19 mouse cellular contexts compared by ENCODE assay signal in genomic region chr2:101533741-101534140, GRCm38 (mm10).
DNase-seq lines count a peak whose midpoint lies in the region; ATAC-seq and TF ChIP-seq lines count a peak whose summit lies in the region.
"Had no signal": no experiment of that assay in that cellular context is flagged by ENCODE, and none has a peak within 500 bp of the region (broad histone marks: within the 10 kb centered on the region; RNA-seq: fewer than 3 reads in every experiment).

No protein-coding gene starts in this region.

- no peaks in the 10 kb centered on the region for H3K9me3 ChIP-seq in midbrain, embryonic 10.5 days (replicated peaks)
- no peaks in the 10 kb centered on the region for H3K9me3 ChIP-seq in midbrain, embryonic 16.5 days (replicated peaks; ENCODE audit: control insufficient read depth, low read length, poor library complexity, severe bottlenecking)
- H3K9me3 ChIP-seq in midbrain, postnatal 0 days (ENCODE audit: low read length): no peaks in the 10 kb centered on the region
- H3K9me3 ChIP-seq: embryonic facial prominence, embryonic 12.5 days; limb, embryonic 15.5 days; liver, embryonic 15.5 days had no signal

- H3K4me2 ChIP-seq in midbrain, embryonic 16.5 days (ENCODE audit: low read length): no peak overlapping the region
- no peak overlapping the region for H3K4me2 ChIP-seq in midbrain, postnatal 0 days (ENCODE audit: low read depth, low read length, poor library complexity, severe bottlenecking)
- H3K4me2 ChIP-seq: embryonic facial prominence, embryonic 12.5 days; heart, embryonic 11.5 days; limb, embryonic 15.5 days; liver, embryonic 15.5 days had no signal

- peak overlapping the region; percentile 28; the same call in 1 of the 2 replicates for H3K27ac ChIP-seq in midbrain, embryonic 10.5 days (replicated peaks)
- H3K27ac ChIP-seq in midbrain, embryonic 16.5 days (ENCODE audit: low read length): no peak overlapping the region
- no peak overlapping the region for H3K27ac ChIP-seq in midbrain, postnatal 0 days (ENCODE audit: low read depth, low read length)
- H3K27ac ChIP-seq: embryonic facial prominence, embryonic 12.5 days; layer of hippocampus, adult 2 months; limb, embryonic 15.5 days; liver, embryonic 15.5 days; macrophage had no signal

- no peak overlapping the region for H3K9ac ChIP-seq in midbrain, embryonic 16.5 days (ENCODE audit: low read depth, low read length)
- H3K9ac ChIP-seq in midbrain, postnatal 0 days (replicated peaks; ENCODE audit: low read length, poor library complexity, severe bottlenecking): no peak overlapping the region
- H3K9ac ChIP-seq: embryonic facial prominence, embryonic 12.5 days; limb, embryonic 15.5 days; liver, embryonic 15.5 days had no signal

- H3K4me3 ChIP-seq in midbrain, embryonic 10.5 days: no peak overlapping the region
- H3K4me3 ChIP-seq in midbrain, embryonic 16.5 days (ENCODE audit: low read depth, low read length): no peak overlapping the region
- no peak overlapping the region for H3K4me3 ChIP-seq in midbrain, postnatal 0 days (ENCODE audit: low read depth, low read length)
- H3K4me3 ChIP-seq: embryonic facial prominence, embryonic 12.5 days; layer of hippocampus, adult 2 months; limb, embryonic 15.5 days; liver, embryonic 15.5 days had no signal

- WGBS in midbrain, embryonic 10.5 days: 34% methylated on average over 2 of the region's 2 CpGs
- 14% methylated on average over 2 of the region's 2 CpGs for WGBS in midbrain, embryonic 16.5 days
- WGBS in midbrain, postnatal 0 days: 15% methylated on average over 2 of the region's 2 CpGs

- ATAC-seq in frontal cortex, adult (ENCODE audit: low TSS enrichment): peak; percentile 65
- no peak for ATAC-seq in midbrain, embryonic 16.5 days
- no peak for ATAC-seq in midbrain, postnatal 0 days (ENCODE audit: low FRiP score)

- TF ChIP-seq CTCF in brain, embryonic 14.5 days (IDR thresholded peaks at IDR 0.05; ENCODE audit: borderline replicate concordance, extremely low read depth, insufficient read depth, insufficient read length): no peak
- no peak for TF ChIP-seq CTCF in midbrain, postnatal 0 days (IDR thresholded peaks at IDR 0.05)

- no peak for DNase-seq in frontal cortex, adult 2 months (ENCODE audit: extremely low spot score in 1 of 2, low spot score in 1 of 2)
- no peak for DNase-seq in midbrain, embryonic 10.5 days (ENCODE audit: low spot score)
- DNase-seq in brain, embryonic 14.5 days (ENCODE audit: low read depth): peak; percentile 70
- peak; percentile 56 for DNase-seq in midbrain, postnatal 0 days (ENCODE audit: low spot score)
- no peak for DNase-seq in right cerebral cortex, postnatal 4 days
- DNase-seq: cerebellum, adult 9-10 months; heart, postnatal 10 days; kidney, adult 2 months; kidney, postnatal 14 days; layer of hippocampus, postnatal 36 days; thymus, postnatal 14 days had no signal

- no peak for TF ChIP-seq POLR2A in brain, embryonic 14.5 days (IDR thresholded peaks at IDR 0.05; ENCODE audit: borderline replicate concordance, extremely low read depth, insufficient read depth, insufficient read length, poor library complexity, severe bottlenecking)

- H3K4me1 ChIP-seq in midbrain, embryonic 10.5 days: peaks cover 7% of the 10 kb centered on the region
- H3K4me1 ChIP-seq in midbrain, embryonic 16.5 days (ENCODE audit: control insufficient read depth, insufficient read depth, low read length): no peaks in the 10 kb centered on the region
- H3K4me1 ChIP-seq in midbrain, postnatal 0 days (ENCODE audit: insufficient read depth, low read length): no peaks in the 10 kb centered on the region
- H3K4me1 ChIP-seq: embryonic facial prominence, embryonic 12.5 days; limb, embryonic 15.5 days; liver, embryonic 15.5 days had no signal

- no peaks in the 10 kb centered on the region for H3K27me3 ChIP-seq in midbrain, embryonic 10.5 days (ENCODE audit: low read depth, poor library complexity, severe bottlenecking)
- H3K27me3 ChIP-seq in midbrain, embryonic 16.5 days (ENCODE audit: control insufficient read depth, insufficient read depth, low read depth, low read length): no peaks in the 10 kb centered on the region
- H3K27me3 ChIP-seq in midbrain, postnatal 0 days (ENCODE audit: insufficient read depth, low read length): no peaks in the 10 kb centered on the region
- H3K27me3 ChIP-seq: embryonic facial prominence, embryonic 12.5 days; limb, embryonic 15.5 days; liver, embryonic 15.5 days had no signal

- H3K36me3 ChIP-seq in midbrain, embryonic 10.5 days: no peaks in the 10 kb centered on the region
- no peaks in the 10 kb centered on the region for H3K36me3 ChIP-seq in midbrain, embryonic 16.5 days (ENCODE audit: control insufficient read depth, insufficient read depth, low read length)
- no peaks in the 10 kb centered on the region for H3K36me3 ChIP-seq in midbrain, postnatal 0 days (ENCODE audit: insufficient read depth, low read length)
- H3K36me3 ChIP-seq: embryonic facial prominence, embryonic 12.5 days; limb, embryonic 15.5 days; liver, embryonic 15.5 days had no signal

Comparison
In these comparisons a context has a peak if more than half of its experiments do, and no peak if none do; other contexts are left out.
1. DNase-seq: peak in brain, embryonic 14.5 days (single experiment) and midbrain, postnatal 0 days (single experiment); none in frontal cortex, adult 2 months (0 of 2), midbrain, embryonic 10.5 days (single experiment) and right cerebral cortex, postnatal 4 days (single experiment).